Mouse (Mus musculus) heart, embryonic 15.5 days (tissue): Measurements from ENCODE around the gene Zbtb8a. TPM values are rescaled to one million over a fixed set of nuclear protein-coding genes. Genes with fewer than 3 reads are reported as not detected.

ENCODE experiments used
- polyA plus RNA-seq: library from polyadenylated mRNA; unstranded; fragments of >200 nt; fragmentation: Nextera tagmentation; extraction: Ambion mirVana; gene quantifications from 2 replicates; pipeline ENCODE4 v1.2.1, GENCODE M21; 2015

Zbtb8a gene
- polyA plus RNA-seq, 1 experiment from 2014 or later, result 11.0 TPM

Other genes with a start within 250 kb of the Zbtb8a start
- gene Fndc5, start 241.1 kb downstream of the Zbtb8a start, polyA plus RNA-seq, result 12.2 and 12.3 TPM in 2 replicates
- gene S100pbp, start 188.4 kb downstream of the Zbtb8a start, polyA plus RNA-seq, result 10.8 and 13.2 TPM in 2 replicates
- 40.8 and 48.8 TPM in 2 replicates for gene Yars, start 188.4 kb downstream of the Zbtb8a start, polyA plus RNA-seq
- gene C77080, start 116.7 kb downstream of the Zbtb8a start, polyA plus RNA-seq, result 1.4 and 3.1 TPM in 2 replicates
- 2.1 and 2.3 TPM in 2 replicates for gene Sync, start 90.5 kb downstream of the Zbtb8a start, polyA plus RNA-seq
- 262 and 276 TPM in 2 replicates for gene Rbbp4, start 42.7 kb downstream of the Zbtb8a start, polyA plus RNA-seq
- gene Zbtb8os, start 42.4 kb downstream of the Zbtb8a start, polyA plus RNA-seq, result 33.1 and 43.1 TPM in 2 replicates
- gene Zbtb8b, start 62.7 kb upstream of the Zbtb8a start, polyA plus RNA-seq, result 5.8 and 6.2 TPM in 2 replicates
- gene Bsdc1, start 83.5 kb upstream of the Zbtb8a start, polyA plus RNA-seq, result 23.1 and 27.2 TPM in 2 replicates
- not detected in 2 replicates for gene Tssk3, start 112.9 kb upstream of the Zbtb8a start, polyA plus RNA-seq
- 0.27 TPM in 1 of 2 replicates, not detected in the other for gene Fam229a, start 113.1 kb upstream of the Zbtb8a start, polyA plus RNA-seq
- 283 and 352 TPM in 2 replicates for gene Marcksl1, start 135.5 kb upstream of the Zbtb8a start, polyA plus RNA-seq
- gene Hdac1, start 164.6 kb upstream of the Zbtb8a start, polyA plus RNA-seq, result 99.9 and 134 TPM in 2 replicates
- 6.8 and 62.1 TPM in 2 replicates for gene Lck, start 195.5 kb upstream of the Zbtb8a start, polyA plus RNA-seq
- gene Fam167b, start 200.4 kb upstream of the Zbtb8a start, polyA plus RNA-seq, result 4.4 and 5.0 TPM in 2 replicates
- 151 and 175 TPM in 2 replicates for gene Eif3i, start 222.5 kb upstream of the Zbtb8a start, polyA plus RNA-seq
- 136 and 147 TPM in 2 replicates for gene Tmem234, start 222.6 kb upstream of the Zbtb8a start, polyA plus RNA-seq
- 1.7 and 2.1 TPM in 2 replicates for gene Dcdc2b, start 236.1 kb upstream of the Zbtb8a start, polyA plus RNA-seq
- 19.0 and 22.9 TPM in 2 replicates for gene Iqcc, start 241.0 kb upstream of the Zbtb8a start, polyA plus RNA-seq
- 47.3 and 52.4 TPM in 2 replicates for gene Ccdc28b, start 245.8 kb upstream of the Zbtb8a start, polyA plus RNA-seq